Mouse (Mus musculus): Measurements from ENCODE around the gene Ints5. TPM values are rescaled to one million over a fixed set of nuclear protein-coding genes. Genes with fewer than 3 reads are reported as not detected.

Ints5 gene
- polyA plus RNA-seq, 1 experiment from 2014 or later, result 47.3 TPM

GRCm38 (mm10) chr19:8936736-8937135, 43.9 kb downstream of the Ints5 start:
- Histone ChIP-seq H3K4me2 (replicated peaks) (no peak overlapping the region), H3K27me3 (replicated peaks) (no peaks in the 10 kb centered on the region), H3K9me3 (no peaks in the 10 kb centered on the region), H3K9ac (no peak overlapping the region), H3K4me3 (no peak overlapping the region), H3K4me1 (peaks cover 11% of the 10 kb centered on the region), H3K36me3 (peaks cover 14% of the 10 kb centered on the region; the same call in 1 of the 2 replicates), H3K27ac (no peak overlapping the region)
- WGBS, result 95% methylated on average over 2 of the region's 2 CpGs
- no peak for ATAC-seq (ENCODE audit: low FRiP score, low read depth)

GRCm38 (mm10) chr19:8940526-8941133, 47.8 kb downstream of the Ints5 start:
- Histone ChIP-seq H3K9ac (no peak overlapping the region), H3K4me3 (no peak overlapping the region), H3K27ac (0 out of 2 replicates have a peak overlapping the region, but pooled peaks have one; percentile 96), H3K9me3 (no peaks in the 10 kb centered on the region), H3K27me3 (replicated peaks) (no peaks in the 10 kb centered on the region), H3K36me3 (peaks cover 15% of the 10 kb centered on the region), H3K4me1 (peaks cover 27% of the 10 kb centered on the region), H3K4me2 (replicated peaks) (peak overlapping the region; percentile 75)
- ATAC-seq (ENCODE audit: low FRiP score, low read depth), result no peak
- 77% methylated on average over 15 of the region's 15 CpGs for WGBS

GRCm38 (mm10) chr19:8941136-8941514, 48.3 kb downstream of the Ints5 start:
- H3K4me2 ChIP-seq (replicated peaks), result peak overlapping the region; percentile 75
- no peaks in the 10 kb centered on the region for H3K9me3 ChIP-seq
- 0 out of 2 replicates have a peak overlapping the region, but pooled peaks have one; percentile 96 for H3K27ac ChIP-seq
- H3K4me3 ChIP-seq, result peak overlapping the region; percentile 94
- peaks cover 19% of the 10 kb centered on the region for H3K36me3 ChIP-seq
- no peaks in the 10 kb centered on the region for H3K27me3 ChIP-seq (replicated peaks)
- peaks cover 27% of the 10 kb centered on the region for H3K4me1 ChIP-seq
- H3K9ac ChIP-seq, result peak overlapping the region; percentile 57
- WGBS, result 21% methylated on average over 10 of the region's 10 CpGs
- peak; percentile 46 for ATAC-seq (ENCODE audit: low FRiP score, low read depth)

GRCm38 (mm10) chr19:8941515-8942217, 48.9 kb downstream of the Ints5 start, which contains the start of gene Mta2:
Gene Mta2 (plus strand): TSS chr19:8941875.
- Histone ChIP-seq H3K27ac (peak within 1 kb of the TSS; percentile 96), H3K4me1 (peaks cover 27% of the 10 kb centered on the region), H3K36me3 (peaks cover 19% of the 10 kb centered on the region), H3K4me3 (peak within 1 kb of the TSS; percentile 94), H3K4me2 (replicated peaks) (peak within 1 kb of the TSS; percentile 75), H3K27me3 (replicated peaks) (no peaks in the 10 kb centered on the region), H3K9me3 (no peaks in the 10 kb centered on the region), H3K9ac (peak within 1 kb of the TSS; percentile 99)
- under 1% methylated on average over 64 of the region's 64 CpGs for WGBS
- ATAC-seq (ENCODE audit: low FRiP score, low read depth), result peak; percentile 96

GRCm38 (mm10) chr19:8942276-8942964, 49.6 kb downstream of the Ints5 start:
- peaks cover 27% of the 10 kb centered on the region for H3K4me1 ChIP-seq
- under 1% methylated on average over 46 of the region's 46 CpGs for WGBS
- H3K4me3 ChIP-seq, result peak overlapping the region; percentile 94
- H3K4me2 ChIP-seq (replicated peaks), result peak overlapping the region; percentile 75
- ATAC-seq (ENCODE audit: low FRiP score, low read depth), result peak; percentile 72
- H3K27me3 ChIP-seq (replicated peaks), result no peaks in the 10 kb centered on the region
- peak overlapping the region; percentile 99 for H3K9ac ChIP-seq
- no peaks in the 10 kb centered on the region for H3K9me3 ChIP-seq
- H3K36me3 ChIP-seq, result peaks cover 25% of the 10 kb centered on the region
- peak overlapping the region; percentile 96 for H3K27ac ChIP-seq

- 80% methylated on average over 2 of the region's 2 CpGs for WGBS
- no peak for ATAC-seq (ENCODE audit: low FRiP score, low read depth)
- Histone ChIP-seq H3K4me2 (replicated peaks) (peak overlapping the region; percentile 75), H3K4me1 (peaks cover 27% of the 10 kb centered on the region), H3K27ac (no peak overlapping the region), H3K4me3 (peak overlapping the region; percentile 94), H3K9me3 (no peaks in the 10 kb centered on the region), H3K27me3 (replicated peaks) (no peaks in the 10 kb centered on the region), H3K36me3 (peaks cover 31% of the 10 kb centered on the region), H3K9ac (peak overlapping the region; percentile 99)
Observed at GRCm38 (mm10) chr19:8943047-8943446, 50.2 kb downstream of the Ints5 start.

GRCm38 (mm10) chr19:8944062-8944461, 51.3 kb downstream of the Ints5 start:
- WGBS, result 76% methylated on average over 5 of the region's 5 CpGs
- Histone ChIP-seq H3K4me2 (replicated peaks) (peak overlapping the region; percentile 41), H3K27ac (no peak overlapping the region), H3K4me1 (peaks cover 27% of the 10 kb centered on the region), H3K4me3 (no peak overlapping the region), H3K36me3 (peaks cover 42% of the 10 kb centered on the region), H3K9me3 (no peaks in the 10 kb centered on the region), H3K27me3 (replicated peaks) (no peaks in the 10 kb centered on the region), H3K9ac (peak overlapping the region; percentile 26; the same call in 1 of the 2 replicates)
- ATAC-seq (ENCODE audit: low FRiP score, low read depth), result no peak

- H3K27ac ChIP-seq, result no peak overlapping the region
- H3K27me3 ChIP-seq (replicated peaks), result no peaks in the 10 kb centered on the region
- H3K4me1 ChIP-seq, result peaks cover 27% of the 10 kb centered on the region
- peaks cover 48% of the 10 kb centered on the region for H3K36me3 ChIP-seq
- no peaks in the 10 kb centered on the region for H3K9me3 ChIP-seq
- peak overlapping the region; percentile 40 for H3K4me2 ChIP-seq (replicated peaks)
- no peak overlapping the region for H3K9ac ChIP-seq
- 48% methylated on average over 5 of the region's 5 CpGs for WGBS
- no peak overlapping the region for H3K4me3 ChIP-seq
- no peak for ATAC-seq (ENCODE audit: low FRiP score, low read depth)
Observed at GRCm38 (mm10) chr19:8944750-8945149, 51.9 kb downstream of the Ints5 start.

- H3K4me3 ChIP-seq, result no peak overlapping the region
- H3K36me3 ChIP-seq, result peaks cover 53% of the 10 kb centered on the region
- H3K27me3 ChIP-seq (replicated peaks), result no peaks in the 10 kb centered on the region
- WGBS, result 89% methylated on average over 6 of the region's 6 CpGs
- no peaks in the 10 kb centered on the region for H3K9me3 ChIP-seq
- peak overlapping the region; percentile 40; the same call in 1 of the 2 replicates for H3K4me2 ChIP-seq (replicated peaks)
- no peak for ATAC-seq (ENCODE audit: low FRiP score, low read depth)
- H3K27ac ChIP-seq, result no peak overlapping the region
- peaks cover 27% of the 10 kb centered on the region for H3K4me1 ChIP-seq
- H3K9ac ChIP-seq, result no peak overlapping the region
Observed at GRCm38 (mm10) chr19:8945251-8945650, 52.4 kb downstream of the Ints5 start.

- Histone ChIP-seq H3K27ac (no peak overlapping the region), H3K4me3 (no peak overlapping the region), H3K9ac (no peak overlapping the region), H3K27me3 (replicated peaks) (no peaks in the 10 kb centered on the region), H3K9me3 (no peaks in the 10 kb centered on the region), H3K4me1 (peaks cover 16% of the 10 kb centered on the region), H3K4me2 (replicated peaks) (no peak overlapping the region), H3K36me3 (peaks cover 70% of the 10 kb centered on the region)
- no peak for ATAC-seq (ENCODE audit: low FRiP score, low read depth)
- 92% methylated on average over 7 of the region's 7 CpGs for WGBS
Observed at GRCm38 (mm10) chr19:8946929-8947328, 54.1 kb downstream of the Ints5 start.
